Mouse (Mus musculus) heart, postnatal 10 days (tissue): ENCODE data around the gene BC030499. TPM values are rescaled to one million over a fixed set of nuclear protein-coding genes. Genes with fewer than 3 reads are reported as not detected.

Experiments used
- DNase-seq, 2 experiments: peaks; one replicate each; pipeline ENCODE4 v3.0.0; 2021
- intact Hi-C: fragments of 180-260 bp; cut with DNase I; formaldehyde crosslinking; loops from one replicate; pipeline ENCODE4 v1.15.1; 2025
- total RNA-seq, 2 experiments: library from RNA; stranded (reverse); gene quantifications; 2 replicates each; pipeline ENCODE4 v1.2.3; 2021

The BC030499 gene
- total RNA-seq, 2 experiments from 2014 or later, result 0.57 to 0.67 TPM

DNA sequence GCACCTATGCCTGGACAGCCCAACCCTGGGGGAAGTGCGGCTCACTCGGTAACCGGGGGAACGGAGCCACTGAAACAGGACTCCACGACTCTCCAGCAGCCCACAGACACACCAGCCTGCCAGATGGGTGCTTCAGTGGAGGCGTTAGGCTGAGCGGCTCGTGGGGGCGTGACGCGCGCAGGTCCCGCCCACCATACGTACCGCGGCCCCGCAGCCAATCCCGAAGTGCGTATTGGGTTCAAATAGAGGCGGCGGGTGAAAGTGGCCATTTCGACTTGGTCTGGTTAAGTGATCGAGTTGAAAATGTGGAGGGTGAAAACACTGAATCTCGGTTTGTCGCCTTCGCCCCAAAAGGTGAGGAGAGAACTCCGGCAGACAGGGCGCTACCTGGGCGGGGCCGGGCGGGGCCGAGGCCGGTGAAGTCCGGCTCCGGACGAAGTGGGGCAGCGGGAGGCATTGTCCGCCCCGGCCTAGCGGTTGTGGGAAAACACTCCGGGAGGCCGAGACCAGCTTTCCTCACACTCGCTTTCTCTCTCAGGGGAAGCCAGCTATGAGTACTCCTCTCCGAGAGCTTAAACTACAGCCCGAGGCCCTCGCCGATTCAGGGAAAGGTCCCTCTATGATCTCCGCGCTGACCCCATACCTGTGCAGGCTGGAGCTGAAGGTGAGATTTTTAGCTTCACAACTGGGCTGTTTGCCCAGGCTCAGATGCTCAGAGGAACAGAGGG is 10.9 kb downstream of the BC030499 start, which contains the start of gene Spag5:
TSS of gene Spag5 (plus strand) at position 173 of the 728 bp plus-strand sequence.
- intact Hi-C loops, result no loop called here

DNA sequence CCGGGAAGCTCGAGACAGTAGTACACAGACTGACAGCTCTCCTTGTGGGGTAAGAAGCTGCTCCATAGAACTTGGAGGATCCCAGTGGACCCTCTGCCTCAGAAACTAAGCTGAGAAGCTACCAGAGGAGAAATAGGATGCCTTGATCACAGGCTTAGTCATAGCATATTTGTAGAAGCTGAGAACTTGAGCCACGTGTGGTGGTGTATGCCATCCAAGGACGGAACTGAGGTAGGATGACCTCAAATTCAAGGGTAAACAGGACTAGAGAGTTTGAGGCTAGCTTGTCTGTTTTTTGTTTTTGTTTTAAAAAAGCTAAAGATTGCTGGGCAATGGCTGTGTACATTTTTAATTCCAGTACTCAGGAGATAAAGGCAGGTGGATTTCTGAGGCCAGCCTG is 14.6 kb downstream of the BC030499 start:
- intact Hi-C loops, result no loop called here

More for the DNA sequence above, 10.9 kb downstream of the BC030499 start, which contains the start of gene Spag5:
- DNase-seq, result peak; percentile 94

DNA sequence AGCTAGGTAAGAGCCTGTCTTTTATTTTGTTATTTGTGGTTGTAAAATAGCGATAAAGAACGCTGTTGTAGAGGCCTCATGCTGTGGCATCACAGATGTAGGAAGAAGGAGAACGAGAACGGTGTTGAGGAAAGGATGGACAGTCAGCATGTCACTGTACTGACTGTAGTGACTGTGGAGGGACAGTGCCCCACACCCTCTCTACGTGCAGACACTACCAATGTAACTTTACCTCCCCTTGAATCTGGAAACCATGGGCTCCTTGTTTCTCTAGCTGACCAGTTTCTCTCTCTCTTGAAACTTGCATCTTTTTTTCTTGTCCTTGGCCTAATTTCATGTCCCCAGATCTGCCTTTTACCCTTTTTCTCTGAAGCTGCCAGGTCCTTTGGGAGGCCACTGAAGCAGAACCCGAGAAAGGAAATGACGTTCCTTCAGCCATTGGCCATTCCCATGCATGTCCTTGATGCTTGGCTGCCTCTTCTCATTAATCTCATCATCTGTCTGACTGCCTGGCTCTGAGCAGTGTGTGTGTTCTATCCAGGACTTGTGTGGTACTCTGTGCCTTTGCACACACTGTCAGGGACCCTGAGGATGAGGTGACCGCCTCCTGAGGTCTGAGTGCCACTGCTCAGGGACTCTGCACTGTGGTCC is 20.3 kb downstream of the BC030499 start:
- DNase-seq, result no peak

More for the DNA sequence above, 14.6 kb downstream of the BC030499 start:
- DNase-seq, result no peak

DNA sequence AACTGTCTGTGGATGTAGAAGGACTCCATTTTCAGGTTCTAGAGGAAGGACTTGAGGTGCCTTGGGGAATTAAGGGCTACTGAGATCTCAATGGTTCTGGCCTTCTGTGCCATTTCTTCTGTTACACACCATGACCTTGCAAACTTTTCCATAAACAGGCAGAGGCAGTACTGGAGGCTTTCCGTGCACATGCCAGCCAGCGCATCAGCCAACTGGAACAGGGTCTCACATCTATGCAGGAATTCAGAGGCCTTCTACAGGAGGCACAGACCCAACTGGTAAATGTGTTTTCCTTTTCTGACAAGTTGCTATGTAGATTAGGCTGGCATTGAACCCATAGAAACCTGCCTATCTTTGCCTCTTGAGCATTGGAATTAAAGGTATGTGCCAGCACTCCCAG is 23.0 kb downstream of the BC030499 start:
- intact Hi-C loops, result no loop called here
- DNase-seq, result no peak

More for the DNA sequence above, 20.3 kb downstream of the BC030499 start:
- intact Hi-C loops, result no loop called here

DNA sequence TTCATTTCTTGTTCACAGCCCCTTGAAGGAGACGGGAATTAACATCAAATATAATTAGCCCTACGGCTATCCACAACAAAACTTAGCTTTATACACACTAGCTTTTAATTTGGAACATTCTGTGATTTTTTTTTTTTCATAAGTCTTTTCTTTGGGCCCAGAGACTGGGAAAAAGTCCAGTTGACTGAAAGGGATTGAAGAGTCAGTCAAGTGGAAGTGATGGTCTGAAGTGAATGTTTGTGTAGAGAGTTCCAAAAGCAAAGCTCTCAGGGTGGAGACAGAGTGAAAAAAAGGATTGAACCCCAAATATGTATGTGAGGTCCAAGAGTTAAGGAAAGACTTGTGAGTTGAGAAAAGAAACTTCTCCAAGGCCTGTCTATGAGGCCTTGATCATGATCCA is 27.8 kb downstream of the BC030499 start:
- intact Hi-C loops, result no loop called here
- no peak for DNase-seq

DNA sequence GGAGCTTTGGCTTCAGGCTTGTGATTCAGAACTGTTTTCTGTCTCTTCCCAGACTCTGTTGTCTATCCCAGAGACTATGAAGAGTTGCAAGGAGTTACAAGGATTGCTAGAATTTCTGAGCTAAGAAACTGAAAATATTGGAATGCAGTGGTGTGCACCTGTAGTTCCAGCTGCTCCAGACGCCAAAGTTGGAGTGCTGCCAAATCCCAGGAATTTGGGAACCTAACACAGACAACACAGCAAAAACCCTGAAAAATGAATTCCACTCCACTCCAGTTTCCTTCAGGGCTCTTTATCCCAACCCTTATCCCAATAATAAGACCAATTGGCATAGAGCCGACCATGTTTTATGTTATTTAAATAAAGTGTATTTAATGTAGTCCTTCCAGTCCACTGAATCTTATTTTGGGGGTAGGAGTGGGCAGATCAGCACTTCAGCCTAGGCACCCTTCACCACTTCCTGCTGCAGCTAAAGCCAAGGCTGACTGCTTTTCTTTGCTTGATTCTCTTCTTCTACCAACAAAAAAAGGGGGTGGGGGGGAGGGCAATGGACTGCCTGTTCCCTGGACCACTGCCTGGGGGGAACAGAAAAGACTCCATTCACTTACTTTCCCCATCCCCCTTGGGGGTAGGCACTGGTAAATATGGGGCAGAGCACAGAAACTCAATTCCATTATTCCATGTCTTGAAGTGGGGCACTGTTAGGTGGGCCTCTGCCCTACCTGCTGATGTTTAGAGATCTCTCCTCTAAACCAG is 31.6 kb downstream of the BC030499 start:
- intact Hi-C loops, result no loop called here
- no peak for DNase-seq

DNA sequence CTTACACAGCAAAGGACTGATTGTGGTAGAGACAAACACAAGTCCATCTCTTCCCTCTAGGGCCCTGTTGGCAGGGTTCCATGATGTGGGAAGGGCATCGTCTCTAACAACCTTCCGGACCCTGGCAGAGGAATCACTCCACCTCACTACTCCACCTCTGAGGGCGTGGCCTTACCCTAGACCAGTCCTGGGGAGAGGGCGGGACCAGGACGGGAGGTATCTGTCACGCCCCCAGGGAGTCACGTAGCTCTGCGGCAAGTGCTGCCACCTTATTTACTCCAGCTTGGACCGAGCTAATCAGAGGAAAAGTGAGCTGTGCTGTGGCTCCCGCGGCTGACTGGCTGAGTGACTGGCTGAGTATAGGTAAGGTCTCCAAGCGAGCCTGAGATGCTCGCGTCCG is 32.2 kb downstream of the BC030499 start, which contains the start of gene Aldoc:
TSS of gene Aldoc (plus strand) at position 109 of the 400 bp plus-strand sequence.
- peak; percentile 69 to 73 for DNase-seq
- intact Hi-C loops, result no loop called here

DNA sequence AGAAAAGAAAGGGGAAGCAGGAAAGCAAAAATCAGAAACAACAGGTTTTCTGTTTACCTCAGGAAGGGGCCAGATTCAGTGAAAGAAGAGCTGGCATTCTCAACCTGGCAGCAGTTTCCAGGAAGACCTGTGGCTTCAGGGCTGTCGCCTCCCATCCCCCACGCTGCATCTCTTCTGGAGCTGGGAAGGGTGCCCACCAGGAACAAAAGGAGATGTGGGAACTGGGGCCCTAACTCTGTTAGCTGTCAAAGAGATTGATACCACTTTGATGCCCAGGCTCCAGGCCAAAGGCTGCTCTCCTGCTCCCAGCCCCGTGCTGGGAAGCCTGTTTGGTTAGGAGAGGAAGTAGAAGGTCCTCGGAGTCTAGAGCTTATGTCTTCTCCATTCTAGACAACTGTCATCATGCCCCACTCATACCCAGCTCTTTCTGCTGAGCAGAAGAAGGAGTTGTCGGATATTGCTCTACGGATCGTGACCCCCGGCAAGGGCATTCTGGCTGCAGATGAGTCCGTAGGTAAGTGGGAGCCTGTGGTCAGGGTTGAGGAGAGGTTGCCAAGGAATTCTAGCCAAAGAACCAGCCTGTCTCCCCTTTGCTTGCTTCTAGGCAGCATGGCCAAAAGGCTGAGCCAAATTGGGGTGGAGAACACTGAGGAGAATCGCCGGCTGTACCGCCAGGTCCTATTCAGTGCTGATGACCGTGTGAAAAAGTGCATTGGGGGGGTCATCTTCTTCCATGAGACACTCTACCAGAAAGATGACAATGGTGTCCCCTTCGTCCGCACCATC is 33.6 kb downstream of the BC030499 start:
- no peak for DNase-seq
- intact Hi-C loops, result no loop called here

DNA sequence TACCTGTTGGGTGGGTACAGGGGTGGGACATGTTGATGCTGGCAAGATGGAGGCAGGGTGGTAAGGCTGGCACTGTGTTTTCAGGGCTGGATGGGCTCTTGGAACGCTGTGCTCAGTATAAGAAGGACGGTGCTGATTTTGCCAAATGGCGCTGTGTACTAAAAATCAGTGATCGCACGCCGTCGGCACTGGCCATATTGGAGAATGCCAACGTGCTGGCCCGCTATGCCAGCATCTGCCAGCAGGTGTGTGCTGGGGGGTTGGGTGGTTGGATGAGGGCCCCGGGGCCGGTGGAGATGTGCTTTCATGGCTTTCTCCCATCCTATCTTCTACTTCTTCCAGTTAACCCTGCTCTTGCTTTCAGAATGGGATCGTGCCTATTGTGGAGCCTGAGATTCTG is 34.3 kb downstream of the BC030499 start:
- no peak for DNase-seq
- intact Hi-C loops, result loop anchor here (5.0 kb wide), 1 partner anchor 63 kb away; the partner anchor contains the start of gene 2610507B11Rik

DNA sequence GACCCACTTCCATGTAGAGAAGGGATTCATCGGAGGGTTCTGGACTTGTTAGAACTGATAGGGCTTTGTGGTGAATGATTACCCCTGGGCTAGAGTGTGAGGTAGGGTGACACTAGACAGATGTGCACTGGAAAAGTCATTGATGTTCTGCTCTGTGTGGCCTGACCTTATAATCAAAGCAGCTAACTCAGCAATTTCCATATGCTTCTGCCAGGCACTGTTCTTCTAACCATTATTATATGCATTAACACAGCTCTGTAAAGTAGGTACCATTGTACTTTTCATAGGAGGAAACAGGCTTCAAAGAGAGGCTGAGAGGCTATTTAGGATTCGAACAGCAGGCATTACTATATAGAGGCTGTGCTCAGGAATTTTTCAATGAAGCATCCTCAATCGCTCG is 36.6 kb downstream of the BC030499 start:
- intact Hi-C loops, result loop anchor here (5.0 kb wide), 1 partner anchor 65 kb away; the partner anchor contains the start of gene 2610507B11Rik
- no peak for DNase-seq

DNA sequence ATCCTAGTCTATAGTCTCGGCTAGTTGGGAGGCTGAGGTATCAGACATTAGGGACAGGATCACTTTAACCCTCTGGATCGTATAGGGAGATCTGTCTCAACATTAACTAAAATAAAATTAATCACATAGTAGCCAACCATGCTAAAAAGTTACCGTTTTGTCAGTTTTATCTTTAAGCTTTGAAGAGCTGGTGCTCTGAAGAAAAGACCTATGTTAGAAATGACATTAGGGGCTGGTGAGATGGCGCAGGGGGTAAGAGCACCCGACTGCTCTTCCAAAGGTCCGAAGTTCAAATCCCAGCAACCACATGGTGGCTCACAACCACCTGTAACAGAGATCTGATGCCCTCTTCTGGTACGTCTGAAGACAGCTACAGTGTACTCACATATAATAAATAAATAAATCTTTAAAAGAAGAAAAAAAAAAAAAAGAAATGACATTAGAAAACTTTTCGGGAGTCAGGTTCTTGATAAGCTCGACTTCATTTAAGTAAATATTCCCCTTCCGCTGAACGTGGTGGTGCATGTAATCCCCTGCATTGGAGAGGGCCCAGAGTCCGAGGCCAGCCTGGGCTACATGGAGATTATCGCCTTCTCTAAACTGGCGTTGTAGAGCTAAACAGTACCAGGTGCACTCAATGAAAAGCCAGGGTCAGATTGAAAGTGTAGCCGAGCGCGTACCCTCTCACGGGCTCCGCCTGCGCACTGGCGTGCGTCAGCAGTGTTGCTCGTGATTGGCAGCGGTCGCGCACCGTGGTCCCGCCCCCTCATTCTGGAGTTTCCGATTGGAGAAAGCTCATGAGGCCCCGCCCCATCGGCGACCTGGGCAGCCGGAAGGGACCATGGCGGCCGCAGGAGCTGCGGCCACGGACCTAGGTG is 37.2 kb downstream of the BC030499 start, which contains the start of gene Pigs:
TSS of gene Pigs (plus strand) at position 782 of the 878 bp plus-strand sequence.
- peak; percentile 98 for DNase-seq
- intact Hi-C loops, result loop anchor here (5.0 kb wide), 1 partner anchor 66 kb away; the partner anchor contains the start of gene 2610507B11Rik

DNA sequence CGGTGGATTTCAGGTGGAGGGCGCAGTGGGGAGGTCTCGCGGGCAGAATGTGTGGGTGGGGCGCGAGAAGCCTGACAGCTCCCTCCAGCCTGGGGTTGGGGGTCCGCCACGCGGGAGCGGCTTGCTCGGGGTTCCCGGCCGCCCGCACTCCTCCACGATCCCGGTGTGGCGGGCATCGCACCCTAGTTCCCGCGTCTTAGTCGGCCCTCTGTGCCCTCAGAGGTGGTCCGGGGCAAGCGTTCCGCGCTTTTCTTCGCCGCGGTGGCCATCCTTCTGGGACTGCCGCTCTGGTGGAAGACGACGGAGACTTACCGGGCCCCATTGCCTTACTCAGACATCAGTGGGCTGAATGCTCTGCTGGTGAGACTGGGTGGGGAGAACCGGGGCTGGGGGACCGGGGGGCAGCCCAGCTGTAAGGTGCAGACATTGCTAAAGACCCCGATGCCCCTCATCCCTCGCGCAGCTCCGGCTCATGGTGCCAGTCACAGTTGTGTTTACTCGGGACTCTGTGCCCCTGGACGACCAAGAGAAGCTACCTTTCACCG is 37.9 kb downstream of the BC030499 start:
- intact Hi-C loops, result loop anchor here (5.0 kb wide), 1 partner anchor 66 kb away; the partner anchor contains the start of gene 2610507B11Rik

DNA sequence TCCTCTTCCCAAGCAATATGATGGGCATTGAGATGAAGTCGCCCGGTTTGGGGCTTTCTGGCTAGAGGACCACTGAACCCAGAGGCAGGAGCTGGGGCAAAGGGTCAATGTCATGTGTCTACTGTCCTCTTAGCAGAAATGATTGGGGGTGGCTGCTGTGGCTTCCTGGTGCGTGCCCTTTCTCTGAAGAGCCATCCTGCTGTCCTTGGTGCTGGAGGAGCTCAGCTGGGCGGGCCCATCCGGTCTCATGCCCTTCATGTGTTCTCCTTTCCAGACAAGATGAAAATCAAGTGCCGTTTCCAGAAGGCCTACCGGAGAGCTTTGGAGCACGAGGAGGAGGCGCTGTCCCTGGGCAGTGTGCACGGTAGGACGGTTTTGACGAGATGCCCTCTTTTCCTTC is 42.0 kb downstream of the BC030499 start:
- no peak for DNase-seq
- intact Hi-C loops, result no loop called here

More for the DNA sequence above, 37.9 kb downstream of the BC030499 start:
- DNase-seq, result no peak

DNA sequence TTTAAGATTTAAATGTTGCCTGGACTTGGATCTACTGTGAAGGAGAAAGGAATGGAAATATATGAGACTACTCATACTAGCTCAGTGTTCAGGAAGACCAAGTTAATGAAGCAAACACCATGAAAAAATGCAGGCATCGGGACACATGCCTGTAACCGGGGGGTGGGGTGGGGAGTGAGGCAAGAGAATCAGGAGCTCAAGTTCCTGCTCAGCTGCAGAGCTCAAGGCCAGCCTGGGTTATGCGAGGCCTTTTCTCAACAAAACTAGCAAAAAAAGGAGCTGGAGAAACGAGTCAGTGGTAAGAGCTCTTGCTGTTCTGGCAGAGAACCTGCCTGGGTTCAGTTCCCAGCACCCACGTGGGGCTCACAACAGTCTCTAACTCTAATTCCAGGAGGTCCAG is 43.4 kb downstream of the BC030499 start:
- DNase-seq, result no peak
- intact Hi-C loops, result no loop called here

DNA sequence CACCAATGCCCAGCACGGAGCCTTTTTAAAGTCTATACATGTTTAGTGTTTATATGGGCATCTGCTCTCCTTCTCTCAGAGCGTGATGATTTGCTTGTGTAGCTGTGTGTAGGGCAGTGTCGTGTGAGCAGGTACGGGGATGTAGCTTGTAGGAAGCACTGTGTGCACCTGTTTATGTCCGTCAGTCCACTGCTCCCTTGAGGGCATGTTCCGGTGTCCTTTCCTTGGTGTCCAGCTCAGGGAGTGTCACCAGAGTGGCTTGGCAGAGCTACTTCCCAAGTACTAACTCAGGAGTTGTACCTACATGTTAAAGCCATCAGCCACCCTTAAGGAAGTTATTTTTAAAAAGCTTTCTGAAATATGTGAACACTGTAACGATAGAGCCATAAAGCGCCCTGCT is 46.4 kb downstream of the BC030499 start:
- intact Hi-C loops, result no loop called here

DNA sequence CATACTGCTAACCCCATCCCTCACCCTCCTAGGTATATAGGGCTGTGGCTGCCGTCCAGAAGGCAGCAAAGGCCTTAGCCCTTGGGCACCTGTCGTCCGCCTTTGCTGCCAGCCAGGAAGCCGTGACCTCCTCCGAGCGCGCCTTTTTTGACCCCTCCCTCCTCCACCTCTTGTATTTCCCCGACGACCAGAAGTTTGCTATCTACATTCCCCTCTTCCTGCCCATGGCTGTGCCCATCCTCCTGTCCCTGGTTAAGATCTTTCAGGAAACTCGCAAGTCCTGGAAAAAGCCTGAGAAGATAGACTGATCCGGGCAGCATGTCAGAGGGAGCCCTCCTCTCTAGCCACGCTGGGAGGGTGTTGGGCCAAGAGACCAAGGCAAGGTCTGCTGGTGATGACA is 51.1 kb downstream of the BC030499 start:
- DNase-seq, result no peak
- intact Hi-C loops, result no loop called here

More for the DNA sequence above, 46.4 kb downstream of the BC030499 start:
- no peak for DNase-seq

DNA sequence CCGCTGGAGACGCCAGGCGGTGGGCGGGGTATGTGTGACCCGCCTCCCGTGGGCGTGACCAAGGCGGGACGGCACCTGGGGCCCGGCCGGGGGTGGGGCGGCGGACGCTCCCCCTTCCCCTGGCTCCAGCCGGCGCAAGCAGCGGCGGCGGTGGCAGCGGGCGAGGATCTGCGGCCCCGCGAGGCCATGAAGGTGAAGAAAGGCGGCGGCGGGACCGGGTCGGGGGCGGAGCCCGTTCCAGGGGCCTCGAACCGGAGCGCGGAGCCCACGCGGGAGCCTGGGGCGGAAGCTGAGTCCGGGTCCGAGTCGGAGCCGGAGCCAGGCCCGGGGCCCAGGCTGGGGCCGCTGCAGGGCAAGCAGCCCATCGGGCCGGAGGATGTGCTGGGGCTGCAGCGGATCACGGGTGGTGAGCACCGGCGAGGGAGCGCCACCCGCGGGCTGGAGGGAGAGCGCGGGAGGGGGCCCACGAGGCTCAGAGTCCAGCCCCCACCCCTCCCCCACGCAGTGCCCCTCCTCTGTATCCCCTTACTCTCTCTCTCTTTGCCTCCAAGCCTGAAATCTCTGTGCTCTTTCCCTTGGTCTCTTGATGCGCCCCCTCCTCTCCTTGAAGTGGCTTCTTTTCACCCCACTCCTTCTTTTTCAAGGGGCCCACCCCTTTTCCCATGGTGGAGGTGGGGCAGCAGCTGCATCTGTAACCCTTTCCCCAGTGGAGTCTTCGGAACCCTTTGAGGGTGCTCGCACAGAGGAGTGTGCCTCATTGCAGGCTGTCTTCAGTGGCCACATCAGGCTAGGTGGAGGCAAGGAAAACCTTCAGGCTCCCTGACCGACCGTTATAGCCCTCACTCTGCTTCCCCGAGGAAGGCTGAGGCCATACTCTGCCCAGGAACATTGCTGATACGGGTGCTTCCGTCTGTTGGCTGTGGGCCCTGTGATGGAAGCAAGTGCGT is 53.0 kb downstream of the BC030499 start, which contains the start of gene Unc119:
TSS of gene Unc119 (plus strand) at position 102 of the 947 bp plus-strand sequence.
- DNase-seq, result peak; percentile 79 to 81
- intact Hi-C loops, result no loop called here
